Comparison of ENCODE assay signal across 8 mouse cellular contexts in the genomic region with DNA sequence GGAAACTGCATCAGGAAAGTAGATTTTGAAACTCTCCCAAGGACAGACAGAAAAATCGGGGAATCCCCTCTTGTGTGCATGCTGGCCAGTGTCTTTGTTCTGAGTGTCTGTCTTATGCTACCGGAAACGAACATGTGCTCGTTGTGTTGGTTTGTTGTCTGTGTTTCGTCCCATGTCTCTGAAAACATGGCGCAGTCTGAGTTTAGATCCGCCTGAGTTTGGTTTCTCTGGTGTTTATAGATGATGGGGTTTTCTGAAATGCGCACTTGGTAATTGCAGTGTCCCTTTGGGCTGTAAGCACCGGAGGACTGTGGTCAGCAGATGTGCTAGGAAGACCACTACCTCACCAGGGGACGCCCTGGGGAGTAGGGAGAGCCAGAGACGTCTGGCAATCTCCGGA. TPM values are rescaled to one million over a fixed set of nuclear protein-coding genes. Genes with fewer than 3 reads are reported as not detected.
DNase-seq lines count a peak whose midpoint lies in the region; ATAC-seq and TF ChIP-seq lines count a peak whose summit lies in the region.

No protein-coding gene starts in this region.

- H3K4me1 ChIP-seq in heart, embryonic 12.5 days (replicated peaks), result no peaks in the 10 kb centered on the region
- H3K4me1 ChIP-seq in limb, embryonic 14.5 days (ENCODE audit: control insufficient read depth, insufficient read depth, low read length), result no peaks in the 10 kb centered on the region
- H3K4me1 ChIP-seq in neural tube, embryonic 12.5 days, result no peaks in the 10 kb centered on the region

- no peaks in the 10 kb centered on the region for H3K9me3 ChIP-seq in heart, embryonic 12.5 days (replicated peaks)
- H3K9me3 ChIP-seq in limb, embryonic 14.5 days (ENCODE audit: control insufficient read depth, low read length), result no peaks in the 10 kb centered on the region
- no peaks in the 10 kb centered on the region for H3K9me3 ChIP-seq in neural tube, embryonic 12.5 days

- ATAC-seq in heart, embryonic 12.5 days (ENCODE audit: insufficient number of reproducible peaks, low FRiP score), result no peak
- ATAC-seq in limb, embryonic 14.5 days (ENCODE audit: low FRiP score, low read depth), result no peak
- peak; percentile 41; the same call in 1 of the 2 replicates for ATAC-seq in neural tube, embryonic 12.5 days (ENCODE audit: low FRiP score, low read depth)

- 3% methylated on average over 12 of the region's 12 CpGs for WGBS in heart, embryonic 12.5 days
- 8% methylated on average over 12 of the region's 12 CpGs for WGBS in limb, embryonic 14.5 days
- 21% methylated on average over 12 of the region's 12 CpGs for WGBS in neural tube, embryonic 12.5 days

- TF ChIP-seq POLR2A in brain, embryonic 14.5 days (IDR thresholded peaks at IDR 0.05; ENCODE audit: borderline replicate concordance, extremely low read depth, insufficient read depth, insufficient read length, poor library complexity, severe bottlenecking), result no peak
- TF ChIP-seq POLR2A in limb, embryonic 14.5 days (IDR thresholded peaks at IDR 0.05; ENCODE audit: borderline replicate concordance, extremely low read depth, insufficient read depth, insufficient read length), result no peak

- TF ChIP-seq CTCF in brain, embryonic 14.5 days (IDR thresholded peaks at IDR 0.05; ENCODE audit: borderline replicate concordance, extremely low read depth, insufficient read depth, insufficient read length), result no peak

- peak overlapping the region; percentile 74 for H3K4me2 ChIP-seq in heart, embryonic 12.5 days
- H3K4me2 ChIP-seq in limb, embryonic 14.5 days (replicated peaks; ENCODE audit: low read depth, low read length, severe bottlenecking), result peak overlapping the region; percentile 47
- H3K4me2 ChIP-seq in neural tube, embryonic 12.5 days (replicated peaks), result peak overlapping the region; percentile 50

- no peak overlapping the region for H3K27ac ChIP-seq in heart, embryonic 12.5 days (ENCODE audit: poor library complexity, severe bottlenecking)
- peak overlapping the region; percentile 38; the same call in 1 of the 2 replicates for H3K27ac ChIP-seq in limb, embryonic 14.5 days (replicated peaks; ENCODE audit: low read depth, low read length)
- no peak overlapping the region for H3K27ac ChIP-seq in neural tube, embryonic 12.5 days

- no peaks in the 10 kb centered on the region for H3K27me3 ChIP-seq in heart, embryonic 12.5 days (replicated peaks)
- H3K27me3 ChIP-seq in limb, embryonic 14.5 days (ENCODE audit: control insufficient read depth, insufficient read depth, low read length), result no peaks in the 10 kb centered on the region
- H3K27me3 ChIP-seq in neural tube, embryonic 12.5 days (replicated peaks), result no peaks in the 10 kb centered on the region

- DNase-seq in layer of hippocampus, postnatal 36 days, result peak; percentile 1 to 3
- DNase-seq in layer of hippocampus, postnatal 14 days (ENCODE audit: low spot score in 2 of 2), result no peak
- DNase-seq in brain, embryonic 14.5 days (ENCODE audit: low read depth), result peak; percentile 40
- peak; percentile 8 for DNase-seq in limb, embryonic 14.5 days (ENCODE audit: low spot score)
- no peak for DNase-seq in cerebellum, adult 11 months
- no peak for DNase-seq in layer of hippocampus, adult 8-10 months (ENCODE audit: low spot score in 2 of 2)

- no peaks in the 10 kb centered on the region for H3K36me3 ChIP-seq in heart, embryonic 12.5 days
- H3K36me3 ChIP-seq in limb, embryonic 14.5 days (ENCODE audit: control insufficient read depth, insufficient read depth, low read length), result no peaks in the 10 kb centered on the region
- H3K36me3 ChIP-seq in neural tube, embryonic 12.5 days, result no peaks in the 10 kb centered on the region

- H3K4me3 ChIP-seq in heart, embryonic 12.5 days, result peak overlapping the region; percentile 60
- peak overlapping the region; percentile 31 for H3K4me3 ChIP-seq in limb, embryonic 14.5 days (replicated peaks; ENCODE audit: low read length)
- H3K4me3 ChIP-seq in neural tube, embryonic 12.5 days, result peak overlapping the region; percentile 31

- peak overlapping the region; percentile 56 for H3K9ac ChIP-seq in heart, embryonic 12.5 days
- H3K9ac ChIP-seq in limb, embryonic 14.5 days (ENCODE audit: low read depth, low read length, severe bottlenecking), result peak overlapping the region; percentile 56
- H3K9ac ChIP-seq in neural tube, embryonic 12.5 days, result 0 out of 2 replicates have a peak overlapping the region, but pooled peaks have one; percentile 33

RNA-seq across cellular contexts. Expression of a gene that starts 9.3 kb away (rescaled TPM):
- total RNA-seq in layer of hippocampus, postnatal 36 days (2021), result not detected
- total RNA-seq in layer of hippocampus, postnatal 14 days (2021), result not detected
- not detected in 2 replicates for polyA plus RNA-seq in brain, embryonic 14.5 days (2012; rRNA removed)
- not detected in 2 replicates for polyA plus RNA-seq in heart, embryonic 12.5 days (2016; fragmentation: Nextera tagmentation; extraction: Ambion mirVana)
- not detected in 2 replicates for polyA plus RNA-seq in limb, embryonic 14.5 days (2012; rRNA removed)
- polyA plus RNA-seq in limb, embryonic 14.5 days (2014; fragmentation: Nextera tagmentation; extraction: Ambion mirVana), result not detected in 2 replicates
- polyA plus RNA-seq in neural tube, embryonic 12.5 days (2016; fragmentation: Nextera tagmentation; extraction: Ambion mirVana), result not detected in 2 replicates
- total RNA-seq in layer of hippocampus, adult 8-10 months (2022), result not detected

RNA-seq across cellular contexts. Expression of a gene that starts 21.3 kb away (rescaled TPM):
- total RNA-seq in layer of hippocampus, postnatal 36 days (2021), result not detected
- not detected for total RNA-seq in layer of hippocampus, postnatal 14 days (2021)
- polyA plus RNA-seq in brain, embryonic 14.5 days (2012; rRNA removed), result 0.15 and 0.18 TPM in 2 replicates
- polyA plus RNA-seq in heart, embryonic 12.5 days (2016; fragmentation: Nextera tagmentation; extraction: Ambion mirVana), result not detected in 2 replicates
- polyA plus RNA-seq in limb, embryonic 14.5 days (2012; rRNA removed), result 0.35 and 0.41 TPM in 2 replicates
- polyA plus RNA-seq in limb, embryonic 14.5 days (2014; fragmentation: Nextera tagmentation; extraction: Ambion mirVana), result 0.10 and 0.11 TPM in 2 replicates
- polyA plus RNA-seq in neural tube, embryonic 12.5 days (2016; fragmentation: Nextera tagmentation; extraction: Ambion mirVana), result not detected in 2 replicates
- total RNA-seq in layer of hippocampus, adult 8-10 months (2022), result under 1 TPM in 1 of 4 experiments, not detected in 3; 0.10 TPM

RNA-seq across cellular contexts. Expression of a gene that starts 26.9 kb away (rescaled TPM):
- total RNA-seq in layer of hippocampus, postnatal 36 days (2021), result not detected
- not detected for total RNA-seq in layer of hippocampus, postnatal 14 days (2021)
- polyA plus RNA-seq in brain, embryonic 14.5 days (2012; rRNA removed), result not detected in 2 replicates
- not detected in 2 replicates for polyA plus RNA-seq in heart, embryonic 12.5 days (2016; fragmentation: Nextera tagmentation; extraction: Ambion mirVana)
- not detected in 2 replicates for polyA plus RNA-seq in limb, embryonic 14.5 days (2012; rRNA removed)
- not detected in 2 replicates for polyA plus RNA-seq in limb, embryonic 14.5 days (2014; fragmentation: Nextera tagmentation; extraction: Ambion mirVana)
- not detected in 2 replicates for polyA plus RNA-seq in neural tube, embryonic 12.5 days (2016; fragmentation: Nextera tagmentation; extraction: Ambion mirVana)
- total RNA-seq in layer of hippocampus, adult 8-10 months (2022), result under 1 TPM in 1 of 4 experiments, not detected in 3; 0.09 TPM

RNA-seq across cellular contexts. Expression of a gene that starts 43.0 kb away (rescaled TPM):
- under 1 TPM; 0.30 to 0.35 TPM for total RNA-seq in layer of hippocampus, postnatal 36 days (2021)
- total RNA-seq in layer of hippocampus, postnatal 14 days (2021), result under 1 TPM; 0.28 to 0.69 TPM
- 0.86 and 1.9 TPM in 2 replicates for polyA plus RNA-seq in brain, embryonic 14.5 days (2012; rRNA removed)
- polyA plus RNA-seq in heart, embryonic 12.5 days (2016; fragmentation: Nextera tagmentation; extraction: Ambion mirVana), result 0.27 and 1.0 TPM in 2 replicates
- polyA plus RNA-seq in limb, embryonic 14.5 days (2012; rRNA removed), result 4.6 and 5.7 TPM in 2 replicates
- polyA plus RNA-seq in limb, embryonic 14.5 days (2014; fragmentation: Nextera tagmentation; extraction: Ambion mirVana), result 11.2 and 12.3 TPM in 2 replicates
- 1.8 and 2.1 TPM in 2 replicates for polyA plus RNA-seq in neural tube, embryonic 12.5 days (2016; fragmentation: Nextera tagmentation; extraction: Ambion mirVana)
- under 1 TPM in 2 of 4 experiments, not detected in 2; 0.18 to 0.50 TPM for total RNA-seq in layer of hippocampus, adult 8-10 months (2022)

Comparison
In these comparisons a context has a peak if more than half of its experiments do, and no peak if none do; other contexts are left out.
1. DNase-seq: peak in layer of hippocampus, postnatal 36 days (2 of 2), brain, embryonic 14.5 days (single experiment) and limb, embryonic 14.5 days (single experiment); none in layer of hippocampus, postnatal 14 days (0 of 2), cerebellum, adult 11 months (single experiment) and layer of hippocampus, adult 8-10 months (0 of 2).
2. Peak in every context shown above with its lines, with median percentiles within 50 percentile points of each other: H3K4me2 ChIP-seq, H3K4me3 ChIP-seq and H3K9ac ChIP-seq.